Mouse (Mus musculus) embryonic facial prominence, embryonic 11.5 days (tissue): Measurements from ENCODE around the gene Gpr87. TPM values are rescaled to one million over a fixed set of nuclear protein-coding genes. Genes with fewer than 3 reads are reported as not detected.

Experiments
- ATAC-seq: fragments of 200-750 bp; cut with Nextera tagmentation; replicated peaks from 2 replicates; pipeline ENCODE4 v1.8.0; 2017; ENCODE audit warnings: low read depth; ENCODE audit not compliant: insufficient number of reproducible peaks, low FRiP score, low TSS enrichment
- DNase-seq: peaks from one replicate; pipeline ENCODE4 v3.0.0-alpha.2; 2015; ENCODE audit warnings: low spot score
- H3K27ac ChIP-seq: fragments of 300-500 bp; sonication (generic); replicated peaks from 2 replicates; pipeline ENCODE4 v1.5.1; 2014; ENCODE audit warnings: mild to moderate bottlenecking, low read depth, low read length, control low read depth
- H3K27me3 ChIP-seq: fragments of 300-500 bp; sonication (generic); 2 replicates; pipeline ENCODE4 v1.6.1; 2014; ENCODE audit warnings: mild to moderate bottlenecking, low read length, moderate library complexity, mixed read lengths; ENCODE audit not compliant: control insufficient read depth, insufficient read depth
- H3K36me3 ChIP-seq: fragments of 300-500 bp; sonication (generic); replicated peaks from 2 replicates; pipeline ENCODE4 v1.6.1; 2014; ENCODE audit warnings: low read depth, mild to moderate bottlenecking, low read length, moderate library complexity, mixed read lengths; ENCODE audit not compliant: control insufficient read depth, insufficient read depth
- H3K4me1 ChIP-seq: fragments of 300-500 bp; sonication (generic); 2 replicates; pipeline ENCODE4 v1.6.1; 2014; ENCODE audit warnings: low read length, mixed read lengths; ENCODE audit not compliant: control insufficient read depth, insufficient read depth
- H3K4me2 ChIP-seq: fragments of 300-500 bp; sonication (generic); 2 replicates; pipeline ENCODE4 v1.6.1; 2014; ENCODE audit warnings: low read depth, mild to moderate bottlenecking, control low read depth, low read length, moderate library complexity
- H3K4me3 ChIP-seq: fragments of 300-500 bp; sonication (generic); 2 replicates; pipeline ENCODE4 v1.5.1; 2014; ENCODE audit warnings: low read depth, low read length, control low read depth
- H3K9ac ChIP-seq: fragments of 300-500 bp; sonication (generic); replicated peaks from 2 replicates; pipeline ENCODE4 v1.6.1; 2014; ENCODE audit warnings: mild to moderate bottlenecking, control low read depth, low read length
- H3K9me3 ChIP-seq: fragments of 300-500 bp; sonication (generic); replicated peaks from 2 replicates; pipeline ENCODE4 v1.6.1; 2016; ENCODE audit warnings: mild to moderate bottlenecking, low read length, inconsistent platforms, mixed read lengths; ENCODE audit not compliant: control insufficient read depth
- WGBS: fragments of 180-500 bp; shearing (Covaris S2); extraction: QIAGEN DNeasy Blood & Tissue Kit; methylation state at CpG from one replicate; pipeline ENCODE4 v1.1.7; 2014; 5-methylcytosine and 5-hydroxymethylcytosine counted together
- polyA plus RNA-seq: library from polyadenylated mRNA; unstranded; fragments of >200 nt; fragmentation: Nextera tagmentation; extraction: Ambion mirVana; gene quantifications from 2 replicates; pipeline ENCODE4 v1.2.1, GENCODE M21; 2014

Gene Gpr87
- polyA plus RNA-seq, 1 experiment from 2014 or later = 0.27 TPM

GRCm38 (mm10) chr3:59181134-59181533 is 13.8 kb downstream of the Gpr87 start:
- Histone ChIP-seq H3K9me3 (no peaks in the 10 kb centered on the region), H3K4me2 (no peak overlapping the region), H3K27ac (no peak overlapping the region), H3K4me1 (no peaks in the 10 kb centered on the region), H3K4me3 (no peak overlapping the region), H3K36me3 (no peaks in the 10 kb centered on the region), H3K27me3 (no peaks in the 10 kb centered on the region), H3K9ac (no peak overlapping the region)
- WGBS = 67% methylated on average over 5 of the region's 5 CpGs
- no peak for DNase-seq
- no peak for ATAC-seq

- Histone ChIP-seq H3K36me3 (no peaks in the 10 kb centered on the region), H3K27me3 (no peaks in the 10 kb centered on the region), H3K4me2 (no peak overlapping the region), H3K4me3 (no peak overlapping the region), H3K9me3 (no peaks in the 10 kb centered on the region), H3K4me1 (no peaks in the 10 kb centered on the region), H3K27ac (no peak overlapping the region), H3K9ac (no peak overlapping the region)
- ATAC-seq (no peak), DNase-seq (no peak)
- WGBS = 65% methylated on average over 5 of the region's 5 CpGs
Observed at GRCm38 (mm10) chr3:59176871-59177270, 18.0 kb downstream of the Gpr87 start.

- Histone ChIP-seq H3K4me2 (no peak overlapping the region), H3K4me1 (no peaks in the 10 kb centered on the region), H3K9me3 (no peaks in the 10 kb centered on the region), H3K4me3 (no peak overlapping the region), H3K27me3 (no peaks in the 10 kb centered on the region), H3K36me3 (no peaks in the 10 kb centered on the region), H3K9ac (no peak overlapping the region), H3K27ac (no peak overlapping the region)
- peak; percentile 73 for ATAC-seq
- peak; percentile 73 for DNase-seq
- WGBS = 33% methylated on average over 5 of the region's 5 CpGs
Observed at GRCm38 (mm10) chr3:59175234-59175633, 19.7 kb downstream of the Gpr87 start.

GRCm38 (mm10) chr3:59174426-59175154 is 20.3 kb downstream of the Gpr87 start:
- 79% methylated on average over 6 of the region's 6 CpGs for WGBS
- no peak for DNase-seq
- H3K36me3 ChIP-seq = no peaks in the 10 kb centered on the region
- no peaks in the 10 kb centered on the region for H3K27me3 ChIP-seq
- H3K4me1 ChIP-seq = no peaks in the 10 kb centered on the region
- H3K9ac ChIP-seq = no peak overlapping the region
- no peak overlapping the region for H3K4me3 ChIP-seq
- no peak for ATAC-seq
- no peak overlapping the region for H3K4me2 ChIP-seq
- no peak overlapping the region for H3K27ac ChIP-seq
- H3K9me3 ChIP-seq = no peaks in the 10 kb centered on the region

- Histone ChIP-seq H3K9ac (no peak overlapping the region), H3K4me3 (no peak overlapping the region), H3K27ac (no peak overlapping the region), H3K9me3 (no peaks in the 10 kb centered on the region), H3K4me2 (no peak overlapping the region), H3K27me3 (no peaks in the 10 kb centered on the region), H3K4me1 (no peaks in the 10 kb centered on the region), H3K36me3 (no peaks in the 10 kb centered on the region)
- DNase-seq = no peak
- ATAC-seq = no peak
- WGBS = 38% methylated on average over 2 of the region's 2 CpGs
Observed at GRCm38 (mm10) chr3:59169921-59170627, 24.8 kb downstream of the Gpr87 start.

- Histone ChIP-seq H3K9me3 (no peaks in the 10 kb centered on the region), H3K27me3 (no peaks in the 10 kb centered on the region), H3K9ac (no peak overlapping the region), H3K36me3 (no peaks in the 10 kb centered on the region), H3K27ac (no peak overlapping the region), H3K4me1 (no peaks in the 10 kb centered on the region), H3K4me2 (no peak overlapping the region), H3K4me3 (no peak overlapping the region)
- ATAC-seq (0 out of 2 replicates have a peak, but pooled peaks have one; percentile 6), DNase-seq (no peak)
- WGBS = 75% methylated on average over 4 of the region's 4 CpGs
Observed at GRCm38 (mm10) chr3:59169215-59169614, 25.7 kb downstream of the Gpr87 start.

GRCm38 (mm10) chr3:59168476-59168875 is 26.4 kb downstream of the Gpr87 start:
- 89% methylated on average over 6 of the region's 6 CpGs for WGBS
- no peak for ATAC-seq
- Histone ChIP-seq H3K27me3 (no peaks in the 10 kb centered on the region), H3K9ac (no peak overlapping the region), H3K4me1 (no peaks in the 10 kb centered on the region), H3K27ac (no peak overlapping the region), H3K4me2 (no peak overlapping the region), H3K4me3 (no peak overlapping the region), H3K9me3 (no peaks in the 10 kb centered on the region), H3K36me3 (no peaks in the 10 kb centered on the region)
- no peak for DNase-seq

- no peaks in the 10 kb centered on the region for H3K36me3 ChIP-seq
- H3K27ac ChIP-seq = no peak overlapping the region
- no peak overlapping the region for H3K4me2 ChIP-seq
- H3K4me1 ChIP-seq = no peaks in the 10 kb centered on the region
- H3K4me3 ChIP-seq = no peak overlapping the region
- H3K9me3 ChIP-seq = no peaks in the 10 kb centered on the region
- ATAC-seq (no peak), DNase-seq (no peak)
- H3K27me3 ChIP-seq = no peaks in the 10 kb centered on the region
- 79% methylated on average over 2 of the region's 2 CpGs for WGBS
- no peak overlapping the region for H3K9ac ChIP-seq
Observed at GRCm38 (mm10) chr3:59167417-59168054, 27.4 kb downstream of the Gpr87 start.
